Mouse (Mus musculus) embryonic fibroblast, embryonic 13.5 days (primary cell): ENCODE measurements around the gene St14.

Experiments used
- CTCF ChIP-seq: IDR thresholded peaks from 2 replicates; pipeline ENCODE4 v1.5.1; 2011; ENCODE audit warnings: mild to moderate bottlenecking, control low read depth, low read length, moderate library complexity, borderline replicate concordance; ENCODE audit not compliant: insufficient read depth
- POLR2A ChIP-seq: IDR thresholded peaks from 2 replicates; pipeline ENCODE4 v1.6.1; 2011; ENCODE audit warnings: low read depth, mild to moderate bottlenecking, control low read depth, low read length, moderate library complexity

- TF ChIP-seq CTCF (no peak), POLR2A (no peak)
These were observed 40.5 kb downstream of the St14 start for GRCm38 (mm10) chr9:31091162-31091581.
